In the genomic region with DNA sequence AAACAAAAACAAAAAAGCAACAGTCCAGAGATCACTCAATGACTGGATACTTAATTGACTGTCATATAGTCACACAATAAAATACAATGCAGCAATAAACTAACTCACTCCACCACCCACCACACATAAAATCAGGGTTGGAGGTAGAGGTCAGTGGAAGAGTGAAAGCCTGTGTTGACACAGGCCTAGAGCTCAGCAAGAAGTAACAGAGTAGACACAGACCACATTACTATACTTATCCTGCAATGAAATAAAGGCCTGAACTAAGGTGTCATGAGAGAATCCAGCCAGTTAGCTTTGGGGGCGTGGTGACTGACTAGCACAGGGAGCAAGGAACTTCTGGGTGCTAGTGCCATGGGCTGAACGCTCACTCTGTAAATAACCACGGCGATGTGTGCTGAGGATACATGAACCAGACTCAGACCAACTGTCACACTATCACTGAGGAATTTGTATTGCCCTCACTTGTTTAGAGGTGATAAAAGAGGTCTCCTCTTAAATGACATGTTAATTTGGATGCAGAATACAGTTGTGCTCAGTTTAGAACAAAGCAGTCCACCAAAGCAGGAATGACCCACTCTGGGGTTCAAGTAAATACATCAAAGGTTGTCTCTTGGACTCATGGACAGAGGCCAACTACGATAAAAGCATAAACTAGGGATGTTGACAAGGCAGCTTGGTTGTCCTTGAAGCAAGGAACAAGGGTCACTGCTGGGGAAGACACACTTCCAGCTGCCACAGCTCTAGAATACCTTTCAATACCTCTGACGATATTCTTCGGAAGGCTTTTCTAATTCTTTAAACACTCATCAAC, we compare ENCODE assay signal across 10 mouse cellular contexts. TPM values are rescaled to one million over a fixed set of nuclear protein-coding genes. Genes with fewer than 3 reads are reported as not detected.
DNase-seq lines count a peak whose midpoint lies in the region; ATAC-seq and TF ChIP-seq lines count a peak whose summit lies in the region.
"Had no signal": no experiment of that assay in that cellular context is flagged by ENCODE, and none has a peak within 500 bp of the region (broad histone marks: within the 10 kb centered on the region; RNA-seq: fewer than 3 reads in every experiment).

No protein-coding gene starts in this region.

- H3K36me3 ChIP-seq in kidney, embryonic 14.5 days (ENCODE audit: control insufficient read depth, insufficient read depth, low read length): no peaks in the 10 kb centered on the region
- no peaks in the 10 kb centered on the region for H3K36me3 ChIP-seq in heart, postnatal 0 days (replicated peaks; ENCODE audit: control insufficient read depth, insufficient read depth, low read length)

- peaks cover 7% of the 10 kb centered on the region; the same call in 1 of the 2 replicates for H3K4me1 ChIP-seq in kidney, embryonic 14.5 days (ENCODE audit: control insufficient read depth, insufficient read depth, low read length)
- no peaks in the 10 kb centered on the region for H3K4me1 ChIP-seq in heart, postnatal 0 days (ENCODE audit: control insufficient read depth, insufficient read depth)

- TF ChIP-seq CTCF in heart, postnatal 0 days (IDR thresholded peaks at IDR 0.05; ENCODE audit: low read depth): no peak

- peak; percentile 60; the same call in 1 of the 2 replicates for ATAC-seq in kidney, embryonic 14.5 days (ENCODE audit: low FRiP score, low TSS enrichment)
- ATAC-seq in heart, postnatal 0 days (ENCODE audit: insufficient read depth, low read depth): peak; percentile 93
- ATAC-seq: forebrain, embryonic 13.5 days had no signal

- peak; percentile 89 for TF ChIP-seq EP300 in heart, postnatal 0 days (IDR thresholded peaks at IDR 0.05; ENCODE audit: low read depth)

- 65% methylated on average over 7 of the region's 7 CpGs for WGBS in kidney, embryonic 14.5 days
- 31% methylated on average over 7 of the region's 7 CpGs for WGBS in heart, postnatal 0 days

- H3K9ac ChIP-seq in kidney, embryonic 14.5 days (ENCODE audit: low read depth, low read length): no peak overlapping the region
- H3K9ac ChIP-seq in heart, postnatal 0 days (replicated peaks; ENCODE audit: low read depth, low read length): no peak overlapping the region; the same call in 1 of the 2 replicates
- H3K9ac ChIP-seq: forebrain, embryonic 13.5 days had no signal

- no peak overlapping the region for H3K27ac ChIP-seq in kidney, embryonic 14.5 days (ENCODE audit: low read depth, low read length)
- peak overlapping the region; percentile 94 for H3K27ac ChIP-seq in heart, postnatal 0 days (ENCODE audit: low read depth)
- H3K27ac ChIP-seq: forebrain, embryonic 13.5 days; limb, embryonic 10.5 days had no signal

- DNase-seq in kidney, postnatal 4 days: no peak
- peak; percentile 95 for DNase-seq in heart, postnatal 0 days (ENCODE audit: low spot score)
- peak; percentile 41 to 68 for DNase-seq in kidney, postnatal 36 days
- DNase-seq in cerebellum, postnatal 4 days (ENCODE audit: low spot score in 2 of 2): no peak
- DNase-seq in frontal cortex, adult 2 months (ENCODE audit: extremely low spot score in 1 of 2, low spot score in 1 of 2): no peak
- no peak for DNase-seq in lung, postnatal 25 days (ENCODE audit: low spot score)

- no peaks in the 10 kb centered on the region for H3K27me3 ChIP-seq in kidney, embryonic 14.5 days (ENCODE audit: control insufficient read depth, insufficient read depth, low read length)
- H3K27me3 ChIP-seq in heart, postnatal 0 days (ENCODE audit: control insufficient read depth, insufficient read depth, low read length): no peaks in the 10 kb centered on the region
- H3K27me3 ChIP-seq: CH12.LX; forebrain, embryonic 13.5 days had no signal

- no peak overlapping the region for H3K4me3 ChIP-seq in kidney, embryonic 14.5 days (ENCODE audit: low read length)
- H3K4me3 ChIP-seq in heart, postnatal 0 days (ENCODE audit: low read depth, low read length): no peak overlapping the region
- H3K4me3 ChIP-seq: forebrain, embryonic 13.5 days; limb, embryonic 10.5 days had no signal

- no peak overlapping the region for H3K4me2 ChIP-seq in kidney, embryonic 14.5 days (replicated peaks; ENCODE audit: low read depth, low read length)
- H3K4me2 ChIP-seq in heart, postnatal 0 days (ENCODE audit: low read depth, low read length): peak overlapping the region; percentile 18; the same call in 1 of the 2 replicates
- H3K4me2 ChIP-seq: forebrain, embryonic 13.5 days had no signal

- no peaks in the 10 kb centered on the region for H3K9me3 ChIP-seq in kidney, embryonic 14.5 days (ENCODE audit: control insufficient read depth, low read length)
- no peaks in the 10 kb centered on the region for H3K9me3 ChIP-seq in heart, postnatal 0 days (replicated peaks; ENCODE audit: control insufficient read depth, low read length)
- H3K9me3 ChIP-seq: forebrain, embryonic 13.5 days; limb, embryonic 10.5 days had no signal

RNA-seq across cellular contexts. Expression of gene Slc25a13, which starts 31.8 kb away (rescaled TPM):
- polyA plus RNA-seq in kidney, embryonic 14.5 days (2014; fragmentation: Nextera tagmentation; extraction: Ambion mirVana): 32.6 and 43.6 TPM in 2 replicates
- 79.7 and 83.1 TPM in 2 replicates for total RNA-seq in heart, postnatal 0 days (2014; rRNA removed; ENCODE audit: low replicate concordance)
- 54.1 and 59.6 TPM in 2 replicates for polyA plus RNA-seq in heart, postnatal 0 days (2015; fragmentation: Nextera tagmentation; extraction: Ambion mirVana)
- 2.6 and 2.9 TPM in 2 replicates for polyA plus RNA-seq in frontal cortex, adult 2 months (2012; rRNA removed)
- total RNA-seq: CH12.LX had no signal

Comparison
In these comparisons a context has a peak if more than half of its experiments do, and no peak if none do; other contexts are left out.
1. DNase-seq: peak in heart, postnatal 0 days (single experiment) and kidney, postnatal 36 days (2 of 2); none in kidney, postnatal 4 days (0 of 2), cerebellum, postnatal 4 days (0 of 2), frontal cortex, adult 2 months (0 of 2) and lung, postnatal 25 days (single experiment).